Mouse (Mus musculus) limb, embryonic 12.5 days (tissue): ENCODE measurements at regions not wholly inside any gene's neighbourhood (a gene's known extent, or its start where the extent isn't known, plus 50 kb on each side); places are given as distances from the start of the nearest gene placed in this dataset.

Source experiments
- ATAC-seq: fragments of 200-750 bp; cut with Nextera tagmentation; 2 replicates; pipeline ENCODE4 v1.8.0; 2017; ENCODE audit warnings: low read depth, moderate TSS enrichment; ENCODE audit not compliant: insufficient number of reproducible peaks, insufficient read depth, low FRiP score, low TSS enrichment
- H3K27ac ChIP-seq: fragments of 300-500 bp; sonication (generic); 2 replicates; pipeline ENCODE4 v1.5.1; 2016; ENCODE audit warnings: mild to moderate bottlenecking, moderate library complexity
- H3K27me3 ChIP-seq: fragments of 300-500 bp; sonication (generic); 2 replicates; pipeline ENCODE4 v1.6.1; 2016; ENCODE audit warnings: mild to moderate bottlenecking, moderate library complexity
- H3K36me3 ChIP-seq: fragments of 300-500 bp; sonication (generic); 2 replicates; pipeline ENCODE4 v1.6.1; 2016; ENCODE audit warnings: mild to moderate bottlenecking, moderate library complexity
- H3K4me1 ChIP-seq: fragments of 300-500 bp; sonication (generic); replicated peaks from 2 replicates; pipeline ENCODE4 v1.6.1; 2016
- H3K4me2 ChIP-seq: fragments of 300-500 bp; sonication (generic); 2 replicates; pipeline ENCODE4 v1.6.1; 2016; ENCODE audit warnings: mild to moderate bottlenecking, moderate library complexity
- H3K4me3 ChIP-seq: fragments of 300-500 bp; sonication (generic); replicated peaks from 2 replicates; pipeline ENCODE4 v1.5.1; 2016; ENCODE audit warnings: mild to moderate bottlenecking
- H3K9ac ChIP-seq: fragments of 300-500 bp; sonication (generic); replicated peaks from 2 replicates; pipeline ENCODE4 v1.6.1; 2016; ENCODE audit warnings: mild to moderate bottlenecking, moderate library complexity
- H3K9me3 ChIP-seq: fragments of 300-500 bp; sonication (generic); 2 replicates; pipeline ENCODE4 v1.6.1; 2016; ENCODE audit warnings: mild to moderate bottlenecking, moderate library complexity
- WGBS: fragments of 180-500 bp; shearing (Covaris S2); methylation state at CpG from one replicate; pipeline ENCODE4 v1.1.7; 2016; 5-methylcytosine and 5-hydroxymethylcytosine counted together

DNA sequence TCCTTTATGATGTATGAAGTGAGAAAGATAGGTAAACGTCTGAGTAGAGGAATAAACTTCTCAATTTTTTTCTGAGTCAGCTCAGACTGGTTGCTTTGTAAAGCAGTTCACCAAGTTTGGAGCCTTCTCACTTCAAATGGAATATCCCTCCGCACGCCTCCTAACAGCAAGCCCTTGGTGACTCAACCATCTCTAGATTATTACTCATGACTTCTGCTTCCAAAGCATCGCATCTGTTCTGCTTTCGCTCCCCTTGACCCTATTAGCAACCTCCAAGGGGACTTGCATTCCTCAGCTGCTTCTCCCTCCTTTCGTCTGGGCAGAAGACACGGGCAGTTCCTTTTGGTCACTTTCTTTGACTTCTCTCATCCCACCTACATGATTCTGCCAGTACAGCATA lies 214.9 kb downstream of the Gm5426 start:
- no peak for ATAC-seq
- Histone ChIP-seq H3K4me2 (no peak overlapping the region), H3K9ac (no peak overlapping the region), H3K4me3 (no peak overlapping the region), H3K27ac (no peak overlapping the region), H3K36me3 (no peaks in the 10 kb centered on the region), H3K9me3 (no peaks in the 10 kb centered on the region), H3K4me1 (0 out of 2 replicates have a peak, but pooled peaks cover 3% of the 10 kb centered on the region), H3K27me3 (no peaks in the 10 kb centered on the region)
- WGBS: 79% methylated on average over 7 of the region's 7 CpGs

DNA sequence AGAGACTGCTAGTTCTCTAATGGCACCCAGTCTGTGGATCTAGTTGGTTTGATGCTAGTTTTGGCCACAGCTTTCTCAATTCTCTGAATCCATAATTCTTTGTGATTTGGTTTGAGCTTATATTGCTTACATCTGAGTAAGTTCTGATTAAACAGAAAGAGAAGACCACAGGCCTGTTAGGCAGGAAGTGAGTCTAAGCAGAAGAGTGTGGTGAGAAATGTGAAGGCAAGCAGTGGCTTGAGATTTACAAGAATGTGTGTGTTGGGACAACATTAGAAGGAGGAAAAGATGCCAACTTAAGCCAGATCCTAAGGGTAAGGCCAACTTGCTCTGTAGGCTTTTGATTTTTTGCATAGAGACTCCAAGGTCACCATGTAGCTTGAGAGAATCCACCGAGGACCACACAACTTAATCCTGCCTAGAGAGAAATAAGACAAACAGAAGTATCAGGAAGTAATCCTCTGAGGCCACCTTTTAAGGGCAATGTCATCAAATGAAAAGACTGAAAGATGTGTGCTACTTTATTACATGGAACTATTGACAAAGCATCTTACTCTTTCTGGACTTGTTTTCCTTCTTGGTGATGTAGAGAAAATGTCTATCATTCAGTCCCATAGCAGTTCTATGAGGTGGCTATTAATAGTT lies 220.7 kb downstream of the Gm5426 start:
- Histone ChIP-seq H3K4me3 (no peak overlapping the region), H3K9me3 (no peaks in the 10 kb centered on the region), H3K4me2 (no peak overlapping the region), H3K36me3 (no peaks in the 10 kb centered on the region), H3K27me3 (no peaks in the 10 kb centered on the region), H3K27ac (no peak overlapping the region), H3K4me1 (no peaks in the 10 kb centered on the region), H3K9ac (no peak overlapping the region)
- 92% methylated on average over 1 of the region's 1 CpGs for WGBS
- ATAC-seq: no peak

DNA sequence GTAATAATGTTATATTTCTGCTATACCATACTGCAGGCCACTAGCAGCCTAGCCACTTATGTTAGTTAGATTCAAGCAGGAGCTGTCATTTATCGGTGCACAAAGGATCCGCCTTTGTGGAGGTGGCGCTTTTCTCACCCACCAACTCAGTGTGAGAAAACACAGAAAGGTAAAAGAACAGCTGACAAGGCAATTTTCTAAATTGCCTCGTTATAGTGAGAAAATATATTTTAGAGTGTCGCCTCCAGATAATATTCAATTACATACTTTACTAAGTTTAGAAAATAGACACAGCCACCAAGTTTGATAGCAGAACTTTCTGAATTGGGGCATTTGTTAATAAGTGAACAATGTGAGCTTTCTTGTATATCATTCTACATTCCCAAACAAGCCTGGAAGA lies 221.2 kb downstream of the Gm5426 start:
- Histone ChIP-seq H3K27ac (no peak overlapping the region), H3K9me3 (no peaks in the 10 kb centered on the region), H3K36me3 (no peaks in the 10 kb centered on the region), H3K9ac (no peak overlapping the region), H3K27me3 (no peaks in the 10 kb centered on the region), H3K4me2 (no peak overlapping the region), H3K4me1 (no peaks in the 10 kb centered on the region), H3K4me3 (no peak overlapping the region)
- no peak for ATAC-seq
- WGBS: 81% methylated on average over 5 of the region's 5 CpGs

DNA sequence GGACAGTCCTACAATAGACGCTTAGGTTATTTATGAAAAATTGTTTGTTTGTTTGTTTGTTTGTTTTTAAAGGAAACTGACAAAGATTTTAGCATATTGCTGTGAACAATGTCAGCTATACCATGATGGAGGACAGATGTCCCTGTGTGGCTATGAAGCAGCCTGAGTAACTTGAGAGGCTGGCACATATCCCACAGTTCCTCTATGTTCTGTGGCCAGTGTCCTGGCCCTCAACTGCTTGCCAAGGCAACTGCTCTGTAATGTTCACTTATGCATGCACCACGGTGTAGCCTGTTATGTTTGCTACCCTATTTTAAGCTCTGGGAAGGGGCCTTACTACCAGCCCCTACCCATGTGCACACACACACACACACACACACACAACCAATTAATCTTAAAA lies 222.6 kb downstream of the Gm5426 start:
- no peak overlapping the region for H3K9ac ChIP-seq
- ATAC-seq: no peak
- H3K27ac ChIP-seq: no peak overlapping the region
- H3K27me3 ChIP-seq: no peaks in the 10 kb centered on the region
- H3K36me3 ChIP-seq: no peaks in the 10 kb centered on the region
- peaks cover 10% of the 10 kb centered on the region for H3K4me1 ChIP-seq
- WGBS: 84% methylated on average over 2 of the region's 2 CpGs
- no peak overlapping the region for H3K4me3 ChIP-seq
- H3K4me2 ChIP-seq: no peak overlapping the region
- H3K9me3 ChIP-seq: no peaks in the 10 kb centered on the region

DNA sequence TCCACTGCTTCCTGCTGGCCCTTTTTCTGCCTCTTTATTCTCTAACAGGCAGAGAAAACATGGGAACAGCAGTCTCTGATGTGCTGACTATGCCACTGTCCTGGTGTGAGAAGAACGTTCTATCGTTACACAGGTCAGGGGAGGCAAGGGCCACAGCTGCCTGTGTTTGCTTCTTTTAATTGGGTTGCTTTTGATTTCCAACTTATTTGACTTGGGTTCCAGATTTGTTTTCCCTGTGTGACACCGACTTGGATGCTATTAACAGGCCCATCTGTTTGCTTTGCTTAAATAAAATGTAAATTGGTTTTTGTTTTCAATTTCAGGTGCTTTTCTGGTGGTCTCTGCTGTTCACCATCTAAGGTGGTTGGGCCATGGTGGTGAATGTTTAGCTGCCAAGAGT lies 225.8 kb downstream of the Gm5426 start:
- Histone ChIP-seq H3K4me3 (no peak overlapping the region), H3K27ac (no peak overlapping the region), H3K4me1 (peaks cover 10% of the 10 kb centered on the region), H3K27me3 (no peaks in the 10 kb centered on the region), H3K4me2 (no peak overlapping the region), H3K36me3 (no peaks in the 10 kb centered on the region), H3K9ac (no peak overlapping the region), H3K9me3 (no peaks in the 10 kb centered on the region)
- 40% methylated on average over 3 of the region's 3 CpGs for WGBS
- ATAC-seq: no peak

DNA sequence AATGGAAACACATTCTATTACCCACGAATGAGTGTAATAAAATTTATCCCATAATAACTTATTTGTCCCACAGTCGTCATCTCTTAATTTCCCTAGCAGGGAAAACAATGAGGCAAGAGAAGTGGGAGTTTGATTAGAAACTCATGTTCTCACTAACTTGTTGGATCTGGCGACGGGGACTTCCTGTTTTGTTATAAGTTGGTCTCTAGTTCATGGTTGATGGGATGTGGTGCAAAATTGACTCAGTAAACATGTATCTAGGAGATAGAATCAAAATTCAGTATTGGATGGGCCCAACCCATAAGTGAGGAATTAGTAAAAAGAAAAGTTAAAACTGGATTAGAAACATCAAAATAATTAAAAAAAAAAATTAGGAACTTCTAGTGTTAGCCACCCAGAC lies 227.5 kb downstream of the Gm5426 start:
- H3K36me3 ChIP-seq: no peaks in the 10 kb centered on the region
- WGBS: 22% methylated on average over 4 of the region's 4 CpGs
- peaks cover 10% of the 10 kb centered on the region for H3K4me1 ChIP-seq
- no peak overlapping the region for H3K4me2 ChIP-seq
- no peak overlapping the region for H3K4me3 ChIP-seq
- no peak for ATAC-seq
- H3K27me3 ChIP-seq: no peaks in the 10 kb centered on the region
- H3K9me3 ChIP-seq: no peaks in the 10 kb centered on the region
- H3K9ac ChIP-seq: no peak overlapping the region
- no peak overlapping the region for H3K27ac ChIP-seq

DNA sequence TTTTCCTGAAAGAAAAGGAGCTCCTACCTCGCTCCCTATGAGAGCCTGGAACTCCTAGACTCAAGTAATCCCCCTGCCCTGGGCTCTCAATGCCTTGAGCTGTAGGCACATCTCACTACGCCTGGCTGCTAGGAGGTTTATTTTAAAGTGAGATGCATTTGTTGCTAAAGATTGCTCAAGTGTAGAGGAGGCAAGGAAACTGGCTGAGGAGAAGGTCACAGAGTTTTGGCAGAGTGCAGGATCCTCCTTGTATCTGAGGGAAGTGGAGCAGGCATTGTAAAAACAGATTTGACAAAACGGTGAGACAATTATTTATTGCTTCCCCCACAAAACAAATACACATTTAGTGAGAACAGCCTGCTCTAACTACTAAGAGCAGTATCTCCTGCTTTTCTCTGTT lies 228.7 kb downstream of the Gm5426 start:
- H3K9me3 ChIP-seq: no peaks in the 10 kb centered on the region
- H3K4me2 ChIP-seq: no peak overlapping the region
- no peaks in the 10 kb centered on the region for H3K36me3 ChIP-seq
- peaks cover 10% of the 10 kb centered on the region for H3K4me1 ChIP-seq
- 63% methylated on average over 3 of the region's 3 CpGs for WGBS
- H3K27ac ChIP-seq: no peak overlapping the region
- H3K4me3 ChIP-seq: no peak overlapping the region
- ATAC-seq: no peak
- no peaks in the 10 kb centered on the region for H3K27me3 ChIP-seq
- no peak overlapping the region for H3K9ac ChIP-seq

DNA sequence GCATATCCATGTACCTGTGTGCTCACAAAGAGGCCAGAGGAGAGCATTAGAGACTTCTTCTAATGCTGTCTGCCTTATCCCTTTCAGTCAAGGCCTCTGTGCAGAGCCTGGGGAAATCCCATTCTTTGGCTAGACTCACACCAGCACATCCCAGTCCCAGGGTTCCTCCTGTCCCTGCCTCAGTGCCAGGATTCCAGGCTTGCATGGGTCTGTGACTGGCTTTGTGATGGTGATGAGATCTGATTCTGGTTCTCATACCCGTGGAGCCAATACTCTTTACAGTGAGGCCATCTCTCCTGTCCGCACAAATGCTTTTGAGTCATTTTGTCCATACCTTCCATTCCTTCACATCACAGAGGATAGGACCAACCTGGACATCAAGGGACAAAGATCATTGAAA lies 230.5 kb downstream of the Gm5426 start:
- ATAC-seq: no peak
- no peaks in the 10 kb centered on the region for H3K36me3 ChIP-seq
- H3K9ac ChIP-seq: no peak overlapping the region
- no peak overlapping the region for H3K4me3 ChIP-seq
- WGBS: 97% methylated on average over 2 of the region's 2 CpGs
- no peak overlapping the region for H3K27ac ChIP-seq
- no peaks in the 10 kb centered on the region for H3K9me3 ChIP-seq
- peaks cover 21% of the 10 kb centered on the region for H3K4me1 ChIP-seq
- no peaks in the 10 kb centered on the region for H3K27me3 ChIP-seq
- H3K4me2 ChIP-seq: no peak overlapping the region

DNA sequence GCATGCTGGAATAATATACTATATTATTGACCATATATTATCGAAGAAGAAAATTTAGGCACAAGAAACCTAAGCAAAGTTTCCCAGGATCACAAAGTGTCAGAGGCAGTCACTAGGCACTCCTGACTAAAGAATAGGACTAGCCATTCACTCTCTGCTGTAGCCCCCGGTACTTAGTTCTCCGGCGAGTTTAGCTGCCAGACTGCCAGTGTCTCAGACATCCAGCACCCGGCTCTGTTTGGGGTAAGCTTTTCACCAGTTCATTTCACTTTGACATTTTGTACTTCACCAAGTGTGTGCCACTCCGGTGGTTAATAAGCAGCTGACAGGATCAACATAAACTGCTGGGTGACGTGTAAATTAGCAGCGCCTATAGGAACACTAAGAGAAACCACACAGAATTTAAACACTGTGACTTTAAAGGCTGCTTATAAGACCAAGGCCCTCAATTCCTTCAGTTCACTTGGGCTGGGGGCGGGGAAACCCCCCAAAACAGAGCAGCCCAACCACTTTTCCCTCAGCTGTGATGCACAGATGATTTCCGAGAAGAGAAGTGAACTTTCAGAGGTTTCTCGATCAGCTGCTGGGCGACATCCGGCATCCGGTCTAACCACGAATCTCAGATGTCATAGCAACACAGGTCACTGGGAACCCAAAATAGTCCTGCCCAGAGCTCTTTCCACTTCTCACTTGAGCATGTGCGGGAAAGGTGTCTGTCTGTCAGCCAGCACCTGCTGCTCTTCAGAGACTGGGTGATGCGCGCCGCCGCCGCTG lies 234.3 kb downstream of the Gm5426 start:
- Histone ChIP-seq H3K4me1 (peaks cover 29% of the 10 kb centered on the region), H3K9me3 (no peaks in the 10 kb centered on the region), H3K27ac (no peak overlapping the region), H3K27me3 (no peaks in the 10 kb centered on the region; the same call in 1 of the 2 replicates), H3K36me3 (no peaks in the 10 kb centered on the region), H3K4me2 (no peak overlapping the region), H3K9ac (no peak overlapping the region), H3K4me3 (no peak overlapping the region)
- ATAC-seq: no peak
- WGBS: 73% methylated on average over 21 of the region's 21 CpGs

DNA sequence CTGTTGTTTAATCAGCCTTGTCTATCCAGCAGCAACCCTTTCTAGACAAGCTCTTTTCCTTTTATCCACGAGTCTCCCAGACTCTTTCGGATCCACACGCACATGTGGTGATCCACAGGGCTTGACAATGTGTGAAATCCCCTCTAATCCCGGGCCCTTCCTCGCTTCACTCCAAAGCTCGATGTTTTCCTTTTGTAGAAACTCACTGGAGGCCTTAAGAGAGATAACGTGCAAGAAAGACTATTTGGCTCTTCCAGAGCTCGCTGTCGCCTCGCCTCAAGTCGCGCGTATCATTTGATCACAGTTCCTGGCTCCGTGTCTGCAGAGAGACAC lies 234.9 kb downstream of the Gm5426 start:
- Histone ChIP-seq H3K27ac (no peak overlapping the region), H3K27me3 (no peaks in the 10 kb centered on the region; the same call in 1 of the 2 replicates), H3K4me1 (peaks cover 29% of the 10 kb centered on the region), H3K36me3 (no peaks in the 10 kb centered on the region), H3K4me3 (no peak overlapping the region), H3K4me2 (no peak overlapping the region), H3K9ac (no peak overlapping the region), H3K9me3 (no peaks in the 10 kb centered on the region)
- 79% methylated on average over 14 of the region's 14 CpGs for WGBS
- no peak for ATAC-seq

DNA sequence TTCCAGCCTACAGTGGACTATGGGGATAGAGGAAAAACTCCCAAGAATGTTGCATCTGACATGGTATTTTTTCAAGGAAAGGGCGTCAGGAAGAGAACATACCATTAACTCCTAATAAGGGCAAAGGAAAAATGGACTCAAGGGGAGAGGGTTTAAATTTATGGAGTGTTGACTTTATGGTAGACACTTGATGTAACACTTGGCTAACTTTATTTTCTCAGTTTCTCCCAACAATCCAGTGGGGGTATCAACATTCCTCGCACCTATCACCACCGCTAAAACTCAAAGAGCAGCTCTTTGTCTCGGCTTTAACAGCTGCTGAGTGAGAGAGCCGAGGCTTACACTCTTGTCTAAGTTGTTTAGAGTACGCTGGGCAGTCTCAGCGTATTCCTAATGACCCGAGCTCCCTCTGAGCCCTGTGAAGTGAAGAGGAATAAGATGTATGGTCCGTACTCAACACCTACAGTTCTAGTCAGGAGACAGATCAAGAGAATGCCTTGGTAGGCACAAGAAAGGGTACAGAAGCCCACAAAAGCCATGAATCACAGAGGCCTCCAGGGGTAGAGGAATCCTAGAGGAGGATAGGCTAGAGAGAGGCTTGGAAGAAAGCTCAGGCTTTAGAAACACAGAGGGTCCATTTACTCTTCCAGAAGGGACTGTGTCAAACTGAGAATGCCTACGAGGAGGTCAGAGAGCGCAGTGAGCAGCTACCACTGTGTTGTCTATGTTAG lies 236.4 kb downstream of the Gm5426 start:
- peak; percentile 67 for ATAC-seq
- Histone ChIP-seq H3K27me3 (no peaks in the 10 kb centered on the region; the same call in 1 of the 2 replicates), H3K9me3 (no peaks in the 10 kb centered on the region), H3K27ac (no peak overlapping the region), H3K36me3 (no peaks in the 10 kb centered on the region), H3K4me2 (0 out of 2 replicates have a peak overlapping the region, but pooled peaks have one; percentile 10), H3K4me3 (no peak overlapping the region), H3K4me1 (peaks cover 29% of the 10 kb centered on the region), H3K9ac (no peak overlapping the region)
- WGBS: 25% methylated on average over 11 of the region's 11 CpGs
